Mouse (Mus musculus) lung, postnatal 4 days (tissue): ENCODE measurements around the gene Ergic2.

Source experiments
- DNase-seq, 2 experiments: peaks; one replicate each; pipeline ENCODE4 v3.0.0; 2021

Ergic2 gene

DNA sequence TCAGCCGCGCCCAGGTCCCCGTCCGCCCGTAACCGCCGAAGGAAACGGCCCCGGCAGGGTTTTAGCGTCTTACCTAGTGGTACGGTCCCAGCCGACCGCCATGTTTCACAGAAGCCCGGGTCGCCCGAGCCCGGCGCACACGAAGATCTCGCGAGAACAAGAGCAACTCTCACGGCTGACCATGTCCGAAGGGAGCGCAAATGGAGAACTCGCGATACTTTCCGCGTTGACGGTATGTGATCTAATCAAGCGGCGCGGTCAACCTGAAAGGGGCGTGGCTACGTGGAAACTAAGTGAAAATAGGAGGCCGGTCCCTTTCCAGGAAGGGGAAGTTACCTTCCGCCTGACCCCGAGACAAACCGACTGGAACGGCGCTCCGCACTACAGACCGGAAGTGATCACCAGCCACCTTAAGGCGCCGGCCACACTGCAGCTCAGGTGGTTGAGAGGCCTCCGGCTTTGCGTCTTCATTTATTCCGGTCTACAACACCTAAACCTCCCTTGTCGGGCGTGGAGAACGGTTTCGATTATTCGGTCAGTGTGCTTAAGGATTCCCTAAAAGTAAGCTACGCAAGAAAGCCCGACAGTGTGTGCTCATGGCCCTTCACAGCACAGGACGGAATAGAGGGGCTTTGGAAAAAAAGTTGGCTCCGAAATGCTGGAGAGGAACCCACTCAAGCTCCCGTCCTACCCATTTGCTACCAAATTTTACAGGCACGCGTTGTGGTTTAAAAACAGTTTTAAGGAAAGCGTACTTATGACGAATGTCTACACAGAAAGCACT, at the start of gene Ergic2:
Gene Ergic2 (minus strand): TSS at position 478 of the 784 bp plus-strand sequence.
- peak; percentile 98 for DNase-seq

DNA sequence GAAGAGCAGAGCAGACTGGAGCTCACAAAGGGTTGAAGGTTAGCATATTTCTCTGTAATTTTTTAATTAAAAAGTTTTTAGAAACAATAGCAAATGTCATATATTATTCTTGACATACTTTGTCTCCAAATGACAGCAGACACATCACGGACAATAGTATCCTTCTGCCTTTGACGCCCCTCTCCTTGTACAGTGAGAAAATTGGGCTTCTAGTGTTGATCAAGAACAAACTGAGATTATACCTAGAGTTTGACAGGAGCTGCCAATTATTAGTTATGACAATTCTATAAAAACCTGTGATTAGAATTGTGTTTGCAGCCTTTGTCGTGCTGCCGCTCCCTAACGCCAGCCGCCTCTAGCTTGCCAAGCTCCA, 48.5 kb upstream of the Ergic2 start:
- DNase-seq: no peak

DNA sequence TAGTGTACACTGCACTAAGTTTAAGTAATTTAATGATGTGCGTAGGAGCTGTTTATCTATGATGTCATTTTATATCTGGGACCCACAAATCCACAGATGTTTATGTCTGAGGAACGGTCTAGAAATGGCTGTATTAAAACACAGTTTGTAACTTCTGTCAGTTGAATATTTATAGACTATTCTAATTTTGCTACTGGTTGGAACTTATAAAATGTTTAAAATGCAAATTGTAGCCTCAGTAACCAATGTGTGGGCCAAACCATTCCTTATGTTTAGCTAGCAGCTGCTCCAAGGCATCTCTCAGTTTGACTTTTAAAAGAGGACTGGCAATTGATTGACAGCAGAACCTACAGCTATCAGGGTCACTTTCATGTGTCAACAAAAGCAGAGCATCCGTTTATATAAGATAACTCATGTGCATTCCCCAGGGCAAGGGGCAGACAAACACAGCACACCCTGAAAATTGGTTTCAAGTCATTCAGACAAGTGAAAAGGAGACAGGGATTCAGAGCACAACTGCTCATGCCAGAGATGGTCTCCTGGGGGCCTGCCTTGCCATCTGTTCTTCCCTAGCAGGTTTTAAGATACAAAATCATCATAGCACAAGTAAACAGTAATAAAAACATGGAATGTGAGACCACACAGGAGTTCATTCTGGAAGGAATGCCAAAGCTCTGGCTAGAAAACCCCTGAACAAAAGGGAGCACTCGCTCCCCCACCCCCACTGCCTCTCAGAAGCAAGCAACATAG, 48.0 kb upstream of the Ergic2 start:
- DNase-seq: no peak

DNA sequence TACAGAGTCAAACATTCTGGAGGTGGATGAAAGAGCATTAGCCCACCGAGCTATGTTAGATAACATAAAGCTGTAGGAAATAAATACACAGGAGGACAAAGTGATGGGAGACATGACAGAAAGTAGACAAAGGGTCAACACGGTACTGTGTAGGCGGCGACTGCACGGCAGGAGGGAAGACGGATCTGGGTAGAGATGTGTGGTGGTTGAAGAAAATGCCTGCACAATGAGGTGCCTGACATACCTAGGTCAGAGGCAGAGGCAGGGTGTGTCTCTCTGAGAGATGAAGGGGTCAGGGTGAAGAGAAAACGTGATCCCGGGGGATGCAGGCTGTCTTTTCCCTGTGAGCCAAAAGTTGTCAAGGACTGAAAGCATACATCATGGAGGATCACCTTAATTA, 46.9 kb upstream of the Ergic2 start:
- no peak for DNase-seq

DNA sequence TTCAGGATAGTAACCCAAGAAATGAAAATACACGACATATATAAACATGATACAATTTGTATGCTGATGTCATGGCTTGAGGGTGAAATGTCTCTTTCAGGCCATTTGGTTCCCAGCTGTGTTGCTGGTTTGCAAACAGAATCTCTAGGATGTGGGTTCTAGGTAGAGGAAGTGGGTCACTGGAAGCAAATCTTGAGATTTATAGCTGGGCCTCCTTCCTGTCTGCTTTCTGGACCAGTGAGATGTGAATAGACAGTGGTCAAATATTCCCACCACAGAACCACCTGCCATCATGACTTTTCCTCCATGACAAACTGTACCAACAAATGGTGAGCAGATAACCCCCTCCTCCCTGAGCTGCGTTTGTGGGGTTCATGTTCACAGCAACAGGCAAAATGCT, 45.6 kb upstream of the Ergic2 start:
- DNase-seq: no peak

DNA sequence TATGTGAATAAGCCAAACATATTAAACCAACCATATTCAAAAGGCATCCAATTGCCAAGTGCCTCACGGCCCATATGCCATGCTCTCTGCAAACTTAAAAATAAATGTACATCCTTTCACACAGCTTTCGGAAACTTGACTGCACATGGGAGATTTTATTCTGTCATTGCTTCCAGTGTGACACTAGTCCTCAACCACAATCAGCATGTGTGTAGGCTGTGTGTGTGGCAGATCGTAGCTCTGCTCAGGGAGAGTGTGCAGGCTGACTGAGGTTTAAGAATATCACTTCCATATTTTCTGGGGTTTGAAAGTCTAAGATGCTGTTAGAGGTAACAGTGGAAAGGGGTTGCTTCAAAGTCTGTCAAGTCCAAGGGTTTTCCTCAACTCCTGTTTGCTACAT, 43.9 kb upstream of the Ergic2 start:
- DNase-seq: no peak

DNA sequence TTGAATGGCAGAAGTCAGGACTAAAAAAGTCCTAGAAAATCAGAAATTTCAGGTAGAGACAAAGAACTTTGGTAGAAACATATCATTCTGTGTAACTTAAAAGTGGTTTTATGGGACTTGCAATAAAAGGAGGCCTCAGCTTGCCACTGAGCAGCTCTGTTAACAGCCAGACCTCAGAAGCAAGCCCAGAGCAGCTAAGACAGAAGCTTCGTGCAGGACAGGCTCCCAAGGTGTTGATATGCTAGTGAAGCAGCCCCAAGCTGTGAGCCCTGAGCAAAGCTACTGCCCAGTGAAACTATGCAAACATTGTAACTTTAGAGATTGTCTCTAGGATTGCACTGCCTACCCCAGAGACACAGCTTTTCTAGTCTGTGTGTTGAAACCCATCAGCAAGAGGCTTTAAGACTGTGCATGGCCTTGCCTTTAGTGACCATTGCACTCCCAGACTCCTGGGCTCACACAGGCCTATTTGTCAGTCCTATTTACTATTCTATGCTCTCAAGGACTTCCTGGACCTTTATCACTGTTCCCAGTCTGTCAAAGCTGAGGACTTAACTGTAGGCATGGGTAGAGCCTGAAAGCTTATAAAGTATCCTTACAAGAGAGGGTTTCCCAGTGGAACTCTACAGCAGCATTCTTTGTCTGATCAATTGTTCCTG, 43.4 kb upstream of the Ergic2 start:
- no peak for DNase-seq

DNA sequence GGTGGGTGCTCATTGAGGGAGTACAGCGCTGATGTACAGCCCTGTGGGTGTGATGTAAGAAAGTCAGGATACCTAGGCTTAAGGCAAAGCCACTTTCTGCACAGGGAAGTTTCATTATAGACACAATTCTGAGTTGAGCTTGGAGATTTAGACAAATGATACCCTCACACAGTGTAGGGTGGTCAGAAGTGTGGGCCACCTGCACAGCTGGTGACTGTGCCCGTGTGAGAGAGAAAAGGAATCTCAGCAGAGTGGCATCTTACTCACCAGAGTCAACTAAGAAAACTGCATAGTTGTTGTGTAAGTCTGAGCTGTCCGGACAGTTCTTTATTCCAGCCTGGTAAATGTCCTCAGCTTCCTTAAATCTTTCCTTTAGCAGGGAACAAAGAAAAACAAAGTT, 37.0 kb upstream of the Ergic2 start:
- DNase-seq: no peak

DNA sequence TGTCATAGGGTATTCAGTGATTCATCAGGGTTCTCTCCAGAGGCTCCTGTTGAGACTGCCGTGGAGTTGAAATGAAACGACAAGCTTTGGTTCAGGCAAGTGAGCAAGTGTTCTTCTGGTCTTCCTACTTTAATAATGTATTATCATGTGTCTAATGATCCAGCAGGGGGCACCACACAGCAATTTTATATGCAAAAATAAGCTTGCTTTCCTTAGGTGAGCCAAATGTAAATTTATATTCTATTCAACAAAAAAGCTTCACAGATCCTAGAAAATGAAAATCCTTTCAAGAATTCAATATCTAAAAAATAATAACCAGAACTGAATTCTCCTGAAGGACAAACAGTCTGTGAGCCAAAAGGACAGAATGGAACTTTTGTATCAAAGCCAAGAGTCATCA, 36.5 kb upstream of the Ergic2 start:
- DNase-seq: peak in 1 of 2 experiments; percentile 45

DNA sequence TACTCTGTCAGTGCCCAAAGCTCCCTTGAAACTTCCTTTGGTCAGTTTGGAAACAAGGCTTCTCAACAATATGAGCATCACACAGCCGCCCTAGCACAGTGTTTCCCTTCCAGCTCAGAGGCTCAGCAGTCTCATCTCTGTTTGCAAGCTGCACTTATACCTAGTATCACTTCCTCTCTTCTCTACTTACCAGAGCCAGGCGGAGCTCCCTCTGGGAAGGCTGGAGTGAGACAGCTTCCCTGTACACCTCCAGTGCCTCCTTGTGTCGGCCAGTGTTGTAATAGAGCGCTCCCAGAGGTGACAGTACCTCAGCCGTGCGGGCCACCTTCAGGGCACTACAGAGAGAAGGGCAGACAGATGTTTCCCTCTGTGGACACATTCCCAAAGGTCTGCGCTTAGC, 34.4 kb upstream of the Ergic2 start:
- no peak for DNase-seq

DNA sequence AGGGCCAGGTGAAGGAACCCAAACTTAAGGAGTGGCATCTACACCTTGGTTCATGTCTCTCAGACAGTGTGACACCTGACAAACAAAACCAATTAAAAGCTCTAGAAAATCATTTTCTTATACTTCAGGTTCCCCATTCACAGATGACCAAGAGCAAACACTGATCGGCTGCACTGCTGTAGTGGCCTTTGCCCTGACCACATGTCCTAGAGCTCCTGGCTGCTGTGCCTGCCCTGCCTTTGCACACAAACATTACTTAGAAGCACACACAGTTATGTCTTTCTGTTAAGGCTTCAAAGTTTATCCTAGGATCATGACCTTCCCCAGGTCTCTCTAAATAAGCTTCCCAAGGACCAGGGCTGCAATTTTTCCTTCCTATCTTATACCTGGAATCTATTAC, 32.7 kb upstream of the Ergic2 start:
- DNase-seq: no peak

DNA sequence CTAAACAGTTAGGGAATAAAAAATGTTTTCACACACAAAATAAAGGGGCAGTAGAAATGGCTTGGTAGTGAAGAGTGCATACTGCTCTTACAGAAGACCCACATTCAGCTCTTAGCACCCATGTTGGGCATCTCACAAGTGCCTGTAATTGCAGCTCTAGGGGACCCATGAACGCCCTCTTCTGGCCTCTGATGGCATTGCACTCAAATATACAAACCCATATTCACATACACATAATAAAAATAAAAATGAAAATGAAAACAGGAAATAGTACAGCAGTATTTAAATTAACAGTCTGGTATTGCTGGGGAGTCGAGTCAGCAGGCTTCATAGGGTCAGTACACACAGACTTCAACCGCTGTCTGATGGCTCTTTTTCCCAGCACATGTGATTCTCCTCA, 30.1 kb upstream of the Ergic2 start:
- no peak for DNase-seq

DNA sequence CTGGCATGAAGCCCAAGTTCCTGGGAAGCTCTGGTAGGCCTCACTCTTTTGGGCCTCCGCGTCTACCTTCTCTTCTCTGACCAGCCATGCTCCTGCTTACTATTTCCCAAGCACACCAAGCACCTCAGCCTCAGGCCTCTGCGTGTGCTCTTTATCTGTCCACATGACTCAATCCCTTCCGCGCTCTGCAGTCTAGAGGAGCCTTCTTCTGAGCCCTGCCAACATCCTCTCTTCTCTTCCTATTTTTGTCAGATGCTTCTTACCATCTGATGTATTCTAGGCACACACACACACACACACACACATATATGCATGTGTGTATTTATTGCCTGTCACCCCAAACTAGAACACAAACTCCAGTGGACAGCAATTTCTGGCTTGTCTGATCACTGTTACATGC, 29.5 kb upstream of the Ergic2 start:
- DNase-seq: no peak

DNA sequence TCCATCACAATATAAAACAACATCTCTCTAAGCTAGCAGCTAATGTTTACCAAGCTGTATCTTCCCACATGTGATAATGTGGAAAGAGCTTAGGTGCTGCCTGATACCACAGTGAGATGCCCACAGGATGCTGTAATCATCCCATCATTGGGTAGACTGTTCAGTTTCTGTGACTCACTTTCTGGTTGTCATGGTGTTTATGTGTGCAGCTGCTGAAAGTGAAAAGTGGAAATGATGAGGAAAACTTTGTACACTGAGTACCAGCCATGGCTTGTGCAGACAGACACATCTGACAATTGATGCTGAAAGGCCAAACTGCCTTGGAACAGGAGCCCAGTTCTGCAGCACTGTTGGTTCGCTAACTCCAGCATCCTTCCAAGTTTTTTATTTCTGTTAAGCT, 27.1 kb upstream of the Ergic2 start:
- no peak for DNase-seq

DNA sequence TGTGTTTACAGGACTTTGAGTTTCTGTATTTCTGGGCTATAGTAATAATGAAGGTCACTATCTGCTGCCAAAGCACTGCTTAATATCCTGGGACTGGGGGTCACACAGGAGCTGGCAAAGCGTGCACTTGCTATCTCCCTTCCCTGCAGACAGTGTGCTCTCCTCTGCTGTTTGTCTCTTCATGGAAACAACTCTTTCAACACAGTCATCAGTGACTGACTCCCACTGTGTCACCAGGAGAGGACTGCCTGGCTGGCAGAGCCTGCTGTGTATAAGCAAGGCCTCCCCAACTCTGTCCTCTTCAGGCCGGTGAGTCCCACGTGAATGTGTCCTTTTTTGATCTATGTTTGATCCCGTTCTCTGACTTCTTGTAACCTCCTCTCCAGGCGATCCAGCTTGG, 25.3 kb upstream of the Ergic2 start:
- DNase-seq: no peak

DNA sequence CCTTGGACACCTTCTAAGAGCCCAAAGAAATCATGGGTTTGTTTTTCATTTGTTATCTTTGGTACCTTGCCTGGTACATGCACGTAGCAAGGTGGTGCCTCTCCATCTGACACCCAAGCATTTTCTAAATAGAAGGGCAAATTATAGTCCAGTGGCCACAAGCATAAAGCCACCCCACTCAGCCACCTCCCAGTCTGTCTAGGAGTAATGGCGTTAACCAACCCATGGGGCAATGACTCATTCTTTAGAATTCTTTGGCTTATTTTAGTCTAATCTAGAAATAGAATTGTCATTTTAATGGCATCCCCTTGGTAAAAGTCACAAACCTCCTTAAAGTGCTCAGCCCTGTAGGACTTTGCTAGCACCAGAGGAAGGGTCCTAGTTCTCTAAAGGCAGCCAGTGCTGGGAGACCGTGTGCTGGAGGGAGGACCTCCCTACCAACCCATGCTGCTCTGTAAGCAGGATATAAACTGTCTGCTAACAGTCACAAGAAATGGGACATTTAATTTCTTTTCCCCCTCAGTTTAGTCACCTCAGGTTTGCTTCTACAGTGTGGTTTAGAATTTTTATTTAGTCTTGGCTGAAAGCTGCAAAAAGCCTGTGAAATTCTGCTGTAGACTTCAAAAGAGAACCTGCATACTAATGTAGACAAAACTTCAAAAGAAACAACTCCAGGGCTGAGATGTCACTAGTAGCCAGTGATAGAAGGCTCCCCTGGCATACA, 22.1 kb upstream of the Ergic2 start:
- DNase-seq: no peak

DNA sequence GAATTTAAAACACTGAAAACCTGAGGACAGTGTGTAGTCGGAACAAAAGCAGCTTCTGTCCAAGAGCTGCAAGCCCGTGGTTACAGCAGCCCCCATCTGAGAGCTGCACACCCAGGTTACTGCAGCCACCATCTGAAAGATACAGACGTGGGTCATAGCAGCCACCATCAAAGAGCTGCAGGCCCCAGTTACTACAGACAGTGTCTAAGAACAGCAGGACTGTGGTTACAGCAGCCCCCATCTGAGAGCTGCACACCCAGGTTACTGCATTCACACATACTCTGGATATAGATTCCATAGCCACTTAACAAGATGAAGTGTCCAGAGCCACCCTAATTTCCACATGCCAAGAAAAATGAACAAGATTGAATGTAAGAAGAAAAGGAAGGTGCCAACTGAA, 15.4 kb upstream of the Ergic2 start:
- DNase-seq: no peak

DNA sequence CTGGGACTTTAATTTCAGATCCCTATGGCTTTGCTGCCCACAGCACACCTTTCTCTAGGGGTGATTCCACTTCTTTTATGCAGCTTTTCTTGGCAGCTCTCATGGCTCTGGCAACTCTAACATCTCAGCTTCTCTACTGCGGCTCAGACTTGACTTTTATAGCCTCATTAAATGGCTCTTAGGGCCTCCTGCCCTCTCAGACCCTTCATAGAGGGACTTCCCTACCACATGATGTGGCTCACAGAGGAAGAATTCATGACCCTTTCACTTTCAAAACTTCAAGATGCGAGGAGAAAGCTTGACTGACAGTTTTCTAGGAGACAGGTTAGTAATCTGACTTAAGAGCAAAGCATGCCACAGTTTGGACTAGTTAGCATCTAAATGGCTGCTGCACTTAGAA, 10.5 kb upstream of the Ergic2 start:
- DNase-seq: no peak

DNA sequence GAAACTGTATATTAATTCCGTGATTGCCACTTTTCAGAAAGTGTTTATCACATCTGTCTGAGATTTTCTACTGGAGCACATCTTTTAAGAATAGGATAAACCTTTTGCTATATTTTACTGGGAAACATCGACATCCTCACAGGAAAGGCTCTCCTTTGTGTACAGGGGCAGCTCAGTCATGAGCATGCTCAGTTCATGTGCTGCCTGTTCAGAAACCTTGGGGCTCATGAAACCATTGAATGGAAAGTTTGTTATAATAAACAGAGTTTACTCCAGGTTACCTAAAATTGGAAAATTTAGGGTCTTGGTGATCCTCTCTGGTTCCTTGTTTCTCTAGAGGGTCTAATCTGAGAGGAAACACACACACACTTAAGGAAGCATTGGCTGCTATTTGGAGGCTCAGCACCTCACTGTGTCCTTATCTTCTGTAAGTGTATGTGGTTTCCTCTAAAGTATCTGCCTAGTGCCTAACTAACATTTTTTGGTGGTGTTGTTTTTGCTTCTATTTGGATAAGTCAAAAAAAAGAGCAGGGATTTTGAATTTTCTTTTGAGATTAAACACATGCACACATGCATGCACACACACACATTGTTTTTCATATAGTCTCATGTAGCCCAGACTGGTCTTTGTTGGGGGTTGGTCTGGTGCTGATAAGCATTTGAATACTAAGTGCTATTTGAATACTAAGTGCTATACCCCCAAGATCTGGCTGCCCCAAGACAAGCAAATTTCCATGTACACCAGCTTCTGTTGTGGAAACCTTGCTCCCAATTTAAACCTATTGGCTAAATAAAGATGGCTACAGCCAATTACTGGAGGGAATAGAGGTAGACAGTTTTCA, 6.3 kb upstream of the Ergic2 start:
- DNase-seq: no peak

DNA sequence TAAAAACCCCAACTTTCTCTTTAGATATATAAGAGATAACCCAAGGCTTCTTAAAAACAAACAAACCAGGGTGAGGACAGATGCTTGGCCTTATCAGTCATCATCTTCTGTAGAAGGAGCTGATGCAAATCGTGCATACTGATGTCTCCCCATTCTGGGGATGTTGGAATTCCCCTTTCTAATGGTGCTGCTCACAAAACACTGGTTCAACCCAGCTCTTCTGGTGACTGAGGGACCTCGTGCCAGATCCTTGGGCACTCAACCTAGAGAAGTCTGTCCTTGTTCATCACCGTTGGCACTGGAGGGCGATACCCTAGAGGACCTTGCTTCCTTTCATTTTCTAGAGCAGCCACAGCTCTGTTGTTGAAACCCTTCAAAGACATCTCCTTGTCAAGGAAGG, 4.6 kb upstream of the Ergic2 start:
- DNase-seq: no peak

DNA sequence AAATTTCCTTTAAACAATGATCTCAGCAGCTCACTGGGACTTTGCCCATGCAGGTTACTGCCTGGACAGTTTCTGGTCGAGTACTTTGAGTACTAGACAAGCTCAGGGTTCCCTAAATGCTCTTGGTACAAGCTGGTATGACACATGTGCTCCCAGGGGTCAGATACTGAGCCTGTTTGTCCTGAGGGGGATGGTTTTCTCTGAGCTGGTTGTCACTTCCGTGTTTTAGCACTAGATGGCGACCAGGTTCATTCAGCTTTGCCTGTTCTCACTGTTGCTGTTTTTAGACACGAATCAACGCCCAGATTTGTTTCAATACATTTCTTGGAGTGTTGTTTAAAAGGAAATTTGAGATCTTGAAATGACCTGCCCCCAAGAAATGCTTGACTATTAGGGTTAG, 2.6 kb upstream of the Ergic2 start:
- DNase-seq: peak; percentile 33 to 65

DNA sequence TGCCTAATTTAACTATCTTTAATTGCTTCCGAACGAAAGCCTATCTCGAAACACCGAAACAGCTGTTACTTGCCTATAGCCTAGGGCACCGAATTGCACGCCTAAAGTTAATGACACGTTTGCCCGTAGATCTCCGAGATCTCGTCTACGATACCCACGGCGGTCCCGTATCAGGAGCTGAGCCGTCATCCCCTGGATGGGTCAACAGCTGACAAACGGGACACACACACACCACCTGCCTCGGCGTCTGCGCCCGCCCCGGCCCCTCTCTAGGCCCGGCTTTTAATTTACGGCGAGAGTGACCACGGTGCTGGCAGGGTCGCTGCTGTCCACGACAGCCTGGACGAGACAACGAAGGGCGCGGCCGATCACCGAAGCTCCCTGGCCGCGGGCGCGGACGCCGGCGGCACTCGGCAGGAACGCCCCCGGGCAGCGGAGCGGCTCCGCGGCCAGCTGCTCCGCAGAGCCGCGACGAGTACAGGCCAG, 740 bp downstream of the Ergic2 start:
- no peak for DNase-seq
